Mouse (Mus musculus) myocyte (in vitro differentiated cells): ENCODE data around the gene Epb41l3. TPM values are rescaled to one million over a fixed set of nuclear protein-coding genes. Genes with fewer than 3 reads are reported as not detected.

ENCODE experiments used
- H3K27me3 ChIP-seq: one replicate; pipeline ENCODE4 v1.6.1; 2011; ENCODE audit not compliant: control insufficient read depth, insufficient read depth, insufficient read length
- H3K36me3 ChIP-seq: one replicate; pipeline ENCODE4 v1.6.1; 2011; ENCODE audit not compliant: control insufficient read depth, insufficient read depth
- H3K4me2 ChIP-seq: one replicate; pipeline ENCODE4 v1.6.1; 2011; ENCODE audit warnings: low read depth, control low read depth
- H3K4me3 ChIP-seq: one replicate; pipeline ENCODE4 v1.5.1; 2011; ENCODE audit warnings: mild to moderate bottlenecking, control low read depth, moderate library complexity
- H3K79me2 ChIP-seq: one replicate; pipeline ENCODE4 v1.6.1; 2011; ENCODE audit not compliant: control insufficient read depth, insufficient read depth
- H3ac ChIP-seq: one replicate; pipeline ENCODE4 v1.6.1; 2011; ENCODE audit not compliant: control insufficient read depth, insufficient read length
- CEBPB ChIP-seq: IDR thresholded peaks from 2 replicates; pipeline ENCODE4 v1.6.1; 2011; ENCODE audit warnings: mild to moderate bottlenecking, moderate library complexity; ENCODE audit not compliant: poor library complexity, insufficient read depth, severe bottlenecking
- E2F4 ChIP-seq: IDR thresholded peaks from one replicate; pipeline ENCODE4 v1.6.1; 2011; ENCODE audit warnings: mild to moderate bottlenecking, control low read depth, moderate library complexity; ENCODE audit not compliant: insufficient read depth
- MAX ChIP-seq: IDR thresholded peaks from one replicate; pipeline ENCODE4 v1.6.1; 2011; ENCODE audit warnings: low read depth, mild to moderate bottlenecking, control low read depth
- MYOD1 ChIP-seq, 3 experiments: IDR thresholded peaks; one replicate each; pipeline ENCODE4 v1.6.1; 2011; ENCODE audit warnings: control low read depth in 2 of 3, low read depth in 2 of 3, mild to moderate bottlenecking in 2 of 3, moderate library complexity in 1 of 3; ENCODE audit not compliant: insufficient read length in 2 of 3, control insufficient read depth in 1 of 3
- MYOG ChIP-seq, 3 experiments: IDR thresholded peaks; one replicate each; pipeline ENCODE4 v1.6.1; 2011; ENCODE audit warnings: control low read depth in 2 of 3, low read depth in 2 of 3, mild to moderate bottlenecking in 2 of 3; ENCODE audit not compliant: insufficient read length in 2 of 3, control insufficient read depth in 1 of 3, insufficient read depth in 1 of 3
- POLR2A ChIP-seq: IDR thresholded peaks from one replicate; pipeline ENCODE4 v1.6.1; 2011; ENCODE audit warnings: low read depth, mild to moderate bottlenecking, control low read depth, moderate library complexity; ENCODE audit not compliant: insufficient read length
- POLR2AphosphoS2 ChIP-seq: IDR thresholded peaks from one replicate; pipeline ENCODE4 v1.6.1; 2011; ENCODE audit warnings: low read depth, control low read depth; ENCODE audit not compliant: insufficient read length
- REST ChIP-seq: IDR thresholded peaks from one replicate; pipeline ENCODE4 v1.6.1; 2011; ENCODE audit warnings: mild to moderate bottlenecking, control low read depth, moderate library complexity; ENCODE audit not compliant: insufficient read depth, insufficient read length
- SRF ChIP-seq: IDR thresholded peaks from one replicate; pipeline ENCODE4 v1.6.1; 2011; ENCODE audit warnings: low read depth; ENCODE audit not compliant: control insufficient read depth, insufficient read length
- TCF12 ChIP-seq: IDR thresholded peaks from one replicate; pipeline ENCODE4 v1.6.1; 2011; ENCODE audit warnings: mild to moderate bottlenecking, control low read depth; ENCODE audit not compliant: poor library complexity, insufficient read depth, severe bottlenecking
- TCF3 ChIP-seq: IDR thresholded peaks from one replicate; pipeline ENCODE4 v1.6.1; 2011; ENCODE audit warnings: low read depth, control low read depth; ENCODE audit not compliant: insufficient read length
- USF1 ChIP-seq: IDR thresholded peaks from one replicate; pipeline ENCODE4 v1.6.1; 2011; ENCODE audit warnings: low read depth, mild to moderate bottlenecking, control low read depth, moderate library complexity
- polyA plus RNA-seq: library from polyadenylated mRNA; unstranded; fragments of >200 nt; fragmentation: generic; extraction: Trizol; gene quantifications from one replicate; pipeline ENCODE4 v1.2.1, GENCODE M21; 2012; ENCODE audit warnings: missing spikeins

Epb41l3 gene
- polyA plus RNA-seq, 1 experiment = 19.5 TPM

- Histone ChIP-seq H3ac (no peak overlapping the region), H3K36me3 (no peaks in the 10 kb centered on the region), H3K79me2 (peaks cover 18% of the 10 kb centered on the region), H3K4me2 (no peak overlapping the region), H3K27me3 (no peaks in the 10 kb centered on the region), H3K4me3 (no peak overlapping the region)
- TF ChIP-seq TCF12 (no peak), E2F4 (no peak), USF1 (no peak)
Measured at GRCm38 (mm10) chr17:69187794-69188193, 112.3 kb downstream of the Epb41l3 start.

- no peak overlapping the region for H3ac ChIP-seq
- no peaks in the 10 kb centered on the region for H3K36me3 ChIP-seq
- no peak overlapping the region for H3K4me3 ChIP-seq
- no peak for TF ChIP-seq MYOD1 (IDR thresholded peaks at IDR 0.05; ENCODE audit: control insufficient read depth in 1 of 3, insufficient read length in 2 of 3, low read depth in 2 of 3)
- TF ChIP-seq CEBPB = no peak
- no peak for TF ChIP-seq TCF12
- no peak for TF ChIP-seq USF1
- no peak for TF ChIP-seq TCF3
- no peak for TF ChIP-seq SRF
- no peak for TF ChIP-seq E2F4
- no peak for TF ChIP-seq REST
- no peak for TF ChIP-seq POLR2A
- no peak for TF ChIP-seq MAX
- peaks cover 22% of the 10 kb centered on the region for H3K79me2 ChIP-seq
- H3K27me3 ChIP-seq = no peaks in the 10 kb centered on the region
- H3K4me2 ChIP-seq = no peak overlapping the region
Measured at GRCm38 (mm10) chr17:69192863-69193493, 117.5 kb downstream of the Epb41l3 start.

- no peaks in the 10 kb centered on the region for H3K27me3 ChIP-seq
- no peaks in the 10 kb centered on the region for H3K36me3 ChIP-seq
- H3K79me2 ChIP-seq = peaks cover 14% of the 10 kb centered on the region
- H3K4me3 ChIP-seq = no peak overlapping the region
- no peak overlapping the region for H3K4me2 ChIP-seq
- peak in 1 of 3 experiments; percentile 49 for TF ChIP-seq MYOG (IDR thresholded peaks at IDR 0.05; ENCODE audit: control insufficient read depth in 1 of 3, insufficient read depth in 1 of 3, insufficient read length in 2 of 3, low read depth in 2 of 3)
- TF ChIP-seq TCF12 = no peak
- no peak for TF ChIP-seq POLR2A
- peak in 2 of 3 experiments; percentile 53 to 66 for TF ChIP-seq MYOD1 (IDR thresholded peaks at IDR 0.05; ENCODE audit: control insufficient read depth in 1 of 3, insufficient read length in 2 of 3, low read depth in 2 of 3)
- H3ac ChIP-seq = no peak overlapping the region
Measured at GRCm38 (mm10) chr17:69194599-69194998, 119.1 kb downstream of the Epb41l3 start.

GRCm38 (mm10) chr17:69195758-69196157 is 120.3 kb downstream of the Epb41l3 start:
- peak overlapping the region; percentile 2 for H3K4me2 ChIP-seq
- no peaks in the 10 kb centered on the region for H3K36me3 ChIP-seq
- H3ac ChIP-seq = no peak overlapping the region
- TF ChIP-seq MYOG (IDR thresholded peaks at IDR 0.05; ENCODE audit: control insufficient read depth in 1 of 3, insufficient read depth in 1 of 3, insufficient read length in 2 of 3, low read depth in 2 of 3) = peak in 1 of 3 experiments; percentile 13
- no peak for TF ChIP-seq POLR2A
- TF ChIP-seq MAX = no peak
- TF ChIP-seq USF1 = no peak
- no peak for TF ChIP-seq TCF3
- TF ChIP-seq REST = no peak
- no peak overlapping the region for H3K4me3 ChIP-seq
- no peaks in the 10 kb centered on the region for H3K27me3 ChIP-seq
- peaks cover 12% of the 10 kb centered on the region for H3K79me2 ChIP-seq

- H3K79me2 ChIP-seq = peaks cover 12% of the 10 kb centered on the region
- H3ac ChIP-seq = no peak overlapping the region
- H3K27me3 ChIP-seq = no peaks in the 10 kb centered on the region
- no peak overlapping the region for H3K4me3 ChIP-seq
- TF ChIP-seq CEBPB (no peak), TCF3 (no peak), TCF12 (no peak), MAX (no peak), MYOD1 (IDR thresholded peaks at IDR 0.05; ENCODE audit: control insufficient read depth in 1 of 3, insufficient read length in 2 of 3, low read depth in 2 of 3) (no peak), E2F4 (no peak), USF1 (no peak), REST (no peak), POLR2AphosphoS2 (no peak), MYOG (IDR thresholded peaks at IDR 0.05; ENCODE audit: control insufficient read depth in 1 of 3, insufficient read depth in 1 of 3, insufficient read length in 2 of 3, low read depth in 2 of 3) (no peak)
- H3K4me2 ChIP-seq = no peak overlapping the region
- no peaks in the 10 kb centered on the region for H3K36me3 ChIP-seq
Measured at GRCm38 (mm10) chr17:69196656-69197055, 121.2 kb downstream of the Epb41l3 start.
